Mouse (Mus musculus): ENCODE measurements around the gene Hal. TPM values are rescaled to one million over a fixed set of nuclear protein-coding genes. Genes with fewer than 3 reads are reported as not detected.

Hal gene
- polyA plus RNA-seq, 1 experiment from 2014 or later = 2.1 TPM

GRCm38 (mm10) chr10:93518620-93519019 lies 30.1 kb downstream of the Hal start:
- Histone ChIP-seq H3K27me3 (ENCODE audit: control insufficient read depth, insufficient read depth, low read length) (no peaks in the 10 kb centered on the region), H3K36me3 (ENCODE audit: control insufficient read depth, insufficient read depth, low read length) (no peaks in the 10 kb centered on the region), H3K4me3 (ENCODE audit: low read depth, low read length) (no peak overlapping the region), H3K4me1 (ENCODE audit: control insufficient read depth, insufficient read depth, low read length) (0 out of 2 replicates have a peak, but pooled peaks cover 3% of the 10 kb centered on the region), H3K9me3 (ENCODE audit: control insufficient read depth, low read depth, low read length) (no peaks in the 10 kb centered on the region), H3K9ac (replicated peaks; ENCODE audit: low read depth, low read length) (no peak overlapping the region), H3K27ac (ENCODE audit: low read length) (no peak overlapping the region), H3K4me2 (replicated peaks; ENCODE audit: low read depth, low read length) (no peak overlapping the region)
- no peak for ATAC-seq (ENCODE audit: insufficient number of reproducible peaks, insufficient read depth, low FRiP score, low read depth)
- WGBS = 77% methylated on average over 2 of the region's 2 CpGs

GRCm38 (mm10) chr10:93519159-93519558 lies 30.6 kb downstream of the Hal start:
- 94% methylated on average over 8 of the region's 8 CpGs for WGBS
- 0 out of 2 replicates have a peak, but pooled peaks cover 3% of the 10 kb centered on the region for H3K4me1 ChIP-seq (ENCODE audit: control insufficient read depth, insufficient read depth, low read length)
- ATAC-seq (ENCODE audit: insufficient number of reproducible peaks, insufficient read depth, low FRiP score, low read depth) = no peak

GRCm38 (mm10) chr10:93519756-93520155 lies 31.2 kb downstream of the Hal start:
- no peak overlapping the region for H3K4me3 ChIP-seq (ENCODE audit: low read depth, low read length)
- no peaks in the 10 kb centered on the region for H3K27me3 ChIP-seq (ENCODE audit: control insufficient read depth, insufficient read depth, low read length)
- WGBS = 73% methylated on average over 5 of the region's 5 CpGs
- H3K4me2 ChIP-seq (replicated peaks; ENCODE audit: low read depth, low read length) = no peak overlapping the region
- ATAC-seq (ENCODE audit: insufficient number of reproducible peaks, insufficient read depth, low FRiP score, low read depth) = no peak
- H3K9ac ChIP-seq (replicated peaks; ENCODE audit: low read depth, low read length) = no peak overlapping the region
- no peaks in the 10 kb centered on the region for H3K36me3 ChIP-seq (ENCODE audit: control insufficient read depth, insufficient read depth, low read length)
- H3K27ac ChIP-seq (ENCODE audit: low read length) = no peak overlapping the region
- H3K4me1 ChIP-seq (ENCODE audit: control insufficient read depth, insufficient read depth, low read length) = 0 out of 2 replicates have a peak, but pooled peaks cover 3% of the 10 kb centered on the region
- no peaks in the 10 kb centered on the region for H3K9me3 ChIP-seq (ENCODE audit: control insufficient read depth, low read depth, low read length)

More at GRCm38 (mm10) chr10:93519159-93519558, 30.6 kb downstream of the Hal start:
- Histone ChIP-seq H3K27me3 (ENCODE audit: control insufficient read depth, insufficient read depth, low read length) (no peaks in the 10 kb centered on the region), H3K27ac (ENCODE audit: low read length) (no peak overlapping the region), H3K4me2 (replicated peaks; ENCODE audit: low read depth, low read length) (no peak overlapping the region), H3K4me3 (ENCODE audit: low read depth, low read length) (no peak overlapping the region), H3K9ac (replicated peaks; ENCODE audit: low read depth, low read length) (no peak overlapping the region), H3K36me3 (ENCODE audit: control insufficient read depth, insufficient read depth, low read length) (no peaks in the 10 kb centered on the region), H3K9me3 (ENCODE audit: control insufficient read depth, low read depth, low read length) (no peaks in the 10 kb centered on the region)

GRCm38 (mm10) chr10:93520994-93521393 lies 32.4 kb downstream of the Hal start:
- H3K4me1 ChIP-seq (ENCODE audit: control insufficient read depth, insufficient read depth, low read length) = 0 out of 2 replicates have a peak, but pooled peaks cover 3% of the 10 kb centered on the region
- H3K4me3 ChIP-seq (ENCODE audit: low read depth, low read length) = no peak overlapping the region
- no peak overlapping the region for H3K4me2 ChIP-seq (replicated peaks; ENCODE audit: low read depth, low read length)
- H3K9me3 ChIP-seq (ENCODE audit: control insufficient read depth, low read depth, low read length) = no peaks in the 10 kb centered on the region
- H3K27ac ChIP-seq (ENCODE audit: low read length) = no peak overlapping the region
- 54% methylated on average over 4 of the region's 4 CpGs for WGBS
- ATAC-seq (ENCODE audit: insufficient number of reproducible peaks, insufficient read depth, low FRiP score, low read depth) = no peak
- no peaks in the 10 kb centered on the region for H3K27me3 ChIP-seq (ENCODE audit: control insufficient read depth, insufficient read depth, low read length)
- no peaks in the 10 kb centered on the region for H3K36me3 ChIP-seq (ENCODE audit: control insufficient read depth, insufficient read depth, low read length)
- H3K9ac ChIP-seq (replicated peaks; ENCODE audit: low read depth, low read length) = no peak overlapping the region

- Histone ChIP-seq H3K27ac (ENCODE audit: low read length) (no peak overlapping the region), H3K4me1 (ENCODE audit: control insufficient read depth, insufficient read depth, low read length) (no peaks in the 10 kb centered on the region), H3K9ac (replicated peaks; ENCODE audit: low read depth, low read length) (no peak overlapping the region), H3K9me3 (ENCODE audit: control insufficient read depth, low read depth, low read length) (no peaks in the 10 kb centered on the region), H3K4me3 (ENCODE audit: low read depth, low read length) (no peak overlapping the region), H3K4me2 (replicated peaks; ENCODE audit: low read depth, low read length) (no peak overlapping the region), H3K36me3 (ENCODE audit: control insufficient read depth, insufficient read depth, low read length) (no peaks in the 10 kb centered on the region), H3K27me3 (ENCODE audit: control insufficient read depth, insufficient read depth, low read length) (no peaks in the 10 kb centered on the region)
- WGBS = 70% methylated on average over 1 of the region's 1 CpGs
- no peak for ATAC-seq (ENCODE audit: insufficient number of reproducible peaks, insufficient read depth, low FRiP score, low read depth)
Observed at GRCm38 (mm10) chr10:93525329-93525728, 36.8 kb downstream of the Hal start.

GRCm38 (mm10) chr10:93538287-93538686 lies 49.7 kb downstream of the Hal start:
- ATAC-seq (ENCODE audit: insufficient number of reproducible peaks, insufficient read depth, low FRiP score, low read depth) = no peak
- Histone ChIP-seq H3K4me1 (ENCODE audit: control insufficient read depth, insufficient read depth, low read length) (0 out of 2 replicates have a peak, but pooled peaks cover 4% of the 10 kb centered on the region), H3K9ac (replicated peaks; ENCODE audit: low read depth, low read length) (no peak overlapping the region), H3K4me2 (replicated peaks; ENCODE audit: low read depth, low read length) (no peak overlapping the region), H3K27me3 (ENCODE audit: control insufficient read depth, insufficient read depth, low read length) (no peaks in the 10 kb centered on the region), H3K36me3 (ENCODE audit: control insufficient read depth, insufficient read depth, low read length) (no peaks in the 10 kb centered on the region), H3K4me3 (ENCODE audit: low read depth, low read length) (no peak overlapping the region), H3K9me3 (ENCODE audit: control insufficient read depth, low read depth, low read length) (no peaks in the 10 kb centered on the region), H3K27ac (ENCODE audit: low read length) (no peak overlapping the region)
- 84% methylated on average over 2 of the region's 2 CpGs for WGBS

- ATAC-seq (ENCODE audit: insufficient number of reproducible peaks, insufficient read depth, low FRiP score, low read depth) = no peak
- no peak overlapping the region for H3K4me2 ChIP-seq (replicated peaks; ENCODE audit: low read depth, low read length)
- 50% methylated on average over 6 of the region's 6 CpGs for WGBS
- no peak overlapping the region for H3K4me3 ChIP-seq (ENCODE audit: low read depth, low read length)
- no peaks in the 10 kb centered on the region for H3K27me3 ChIP-seq (ENCODE audit: control insufficient read depth, insufficient read depth, low read length)
- no peaks in the 10 kb centered on the region for H3K36me3 ChIP-seq (ENCODE audit: control insufficient read depth, insufficient read depth, low read length)
- H3K9ac ChIP-seq (replicated peaks; ENCODE audit: low read depth, low read length) = no peak overlapping the region
- no peaks in the 10 kb centered on the region for H3K9me3 ChIP-seq (ENCODE audit: control insufficient read depth, low read depth, low read length)
- 0 out of 2 replicates have a peak, but pooled peaks cover 4% of the 10 kb centered on the region for H3K4me1 ChIP-seq (ENCODE audit: control insufficient read depth, insufficient read depth, low read length)
- no peak overlapping the region for H3K27ac ChIP-seq (ENCODE audit: low read length)
Observed at GRCm38 (mm10) chr10:93538818-93539217, 50.2 kb downstream of the Hal start.

- Histone ChIP-seq H3K4me1 (ENCODE audit: control insufficient read depth, insufficient read depth, low read length) (0 out of 2 replicates have a peak, but pooled peaks cover 4% of the 10 kb centered on the region), H3K27ac (ENCODE audit: low read length) (no peak within 1 kb of the TSS)
Observed at GRCm38 (mm10) chr10:93539775-93540430, 51.3 kb downstream of the Hal start, which contains the start of gene Amdhd1. Gene Amdhd1 (minus strand): TSS chr10:93540033.

More at GRCm38 (mm10) chr10:93539775-93540430, 51.3 kb downstream of the Hal start, which contains the start of gene Amdhd1:
- Histone ChIP-seq H3K36me3 (ENCODE audit: control insufficient read depth, insufficient read depth, low read length) (no peaks in the 10 kb centered on the region), H3K4me3 (ENCODE audit: low read depth, low read length) (peak within 1 kb of the TSS; percentile 37), H3K27me3 (ENCODE audit: control insufficient read depth, insufficient read depth, low read length) (no peaks in the 10 kb centered on the region), H3K9me3 (ENCODE audit: control insufficient read depth, low read depth, low read length) (no peaks in the 10 kb centered on the region), H3K4me2 (replicated peaks; ENCODE audit: low read depth, low read length) (peak within 1 kb of the TSS; percentile 80), H3K9ac (replicated peaks; ENCODE audit: low read depth, low read length) (peak within 1 kb of the TSS; percentile 3; the same call in 1 of the 2 replicates)
- 3% methylated on average over 35 of the region's 35 CpGs for WGBS
- peak; percentile 87 for ATAC-seq (ENCODE audit: insufficient number of reproducible peaks, insufficient read depth, low FRiP score, low read depth)
